Mouse (Mus musculus) brain, adult 10 weeks (tissue): ENCODE data around the gene Olfr77. TPM values are rescaled to one million over a fixed set of nuclear protein-coding genes. Genes with fewer than 3 reads are reported as not detected.

Source experiments
- polyA plus RNA-seq: library from polyadenylated mRNA; stranded (reverse); fragments of 350-450 nt; fragmentation: Illumina TruSeq; extraction: RNeasy Lipid Tissue Mini Kit (QIAGEN cat#74804); gene quantifications from one replicate; pipeline ENCODE4 v1.2.3, GENCODE M21; 2015; ENCODE audit warnings: low read depth, low replicate concordance

Gene Olfr77
- not detected for polyA plus RNA-seq

GRCm38 (mm10) chr9:19916565-19916964 lies at the start of gene Olfr77:
Gene Olfr77, plus strand, starts transcription at chr9:19916865.

GRCm38 (mm10) chr9:19887904-19888303 lies 28.8 kb upstream of the Olfr77 start, which contains the start of gene Olfr862:
Gene Olfr862, minus strand, starts transcription at chr9:19888004.

Other genes with a start within 250 kb of the Olfr77 start
- gene Olfr857, start 207.4 kb upstream of the Olfr77 start, polyA plus RNA-seq = not detected
- gene Olfr58, start 136.6 kb upstream of the Olfr77 start, polyA plus RNA-seq = not detected
- gene Olfr859, start 112.0 kb upstream of the Olfr77 start, polyA plus RNA-seq = not detected
- gene Olfr860, start 67.1 kb upstream of the Olfr77 start, polyA plus RNA-seq = not detected
- gene Olfr862, start 28.9 kb upstream of the Olfr77 start, polyA plus RNA-seq = not detected
- not detected for gene Olfr866, start 111.2 kb downstream of the Olfr77 start, polyA plus RNA-seq
- gene Olfr867, start 140.7 kb downstream of the Olfr77 start, polyA plus RNA-seq = not detected
- not detected for gene Olfr868, start 181.8 kb downstream of the Olfr77 start, polyA plus RNA-seq
- gene Olfr869, start 212.1 kb downstream of the Olfr77 start, polyA plus RNA-seq = not detected